Mouse (Mus musculus): ENCODE results near the gene Vmn1r194. TPM values are rescaled to one million over a fixed set of nuclear protein-coding genes. Genes with fewer than 3 reads are reported as not detected.
"Not testable (repeated sequence)": the region's sequence is repeated elsewhere in the genome, so short reads cannot be mapped to it uniquely, and the experiment has no call there.

Gene Vmn1r194
- total RNA-seq (2021), result not detected
- long read RNA-seq, experiment 1, result 0 reads
- long read RNA-seq, experiment 2, result 0 reads

DNA sequence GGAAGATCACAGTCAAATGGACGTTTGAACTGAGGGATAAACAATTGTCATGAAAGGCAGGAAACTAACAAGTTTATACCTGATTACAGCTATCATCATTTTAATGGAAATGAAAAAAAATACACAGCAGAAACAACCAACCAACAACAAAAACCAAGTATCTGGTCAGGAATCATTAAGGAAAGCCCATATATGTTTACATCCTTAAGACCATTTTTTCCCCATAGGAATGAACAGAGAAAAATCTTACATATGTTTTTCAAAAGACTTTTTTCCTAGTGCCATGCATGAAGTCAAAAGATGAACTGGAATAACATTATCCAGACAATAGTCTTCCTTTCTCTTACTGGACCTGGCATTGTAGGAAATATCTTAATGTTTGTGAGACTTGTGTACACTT lies at the start of gene Vmn1r194:
TSS of gene Vmn1r194 (plus strand) at position 301 of the 400 bp plus-strand sequence.
- intact Hi-C loops (cut with DNase I), result no loop called here
- DNase-seq, result no peak

DNA sequence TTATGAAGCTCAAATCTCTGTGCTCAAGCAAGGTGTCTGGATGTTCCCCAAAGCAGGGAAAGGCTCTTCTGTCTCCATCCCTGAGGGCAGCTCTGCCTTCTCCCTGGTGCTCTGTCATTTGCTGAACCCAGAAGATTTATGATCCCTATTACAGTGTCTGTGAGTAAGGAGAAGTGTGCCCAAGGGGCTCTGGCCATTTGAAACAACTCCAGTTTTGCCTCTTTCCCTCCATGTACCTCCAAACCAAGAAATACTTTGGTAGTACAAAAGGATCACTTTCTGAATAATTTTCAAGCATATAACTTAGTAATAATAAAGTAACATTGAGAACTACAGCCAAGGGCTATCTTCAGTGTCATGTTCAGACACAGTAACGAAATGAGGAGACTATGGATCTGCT lies 21.0 kb upstream of the Vmn1r194 start, which contains the start of gene Vmn1r193:
TSS of gene Vmn1r193 (minus strand) at position 101 of the 400 bp plus-strand sequence.
- intact Hi-C loops (cut with DNase I); DNase-seq: not testable (repeated sequence)

DNA sequence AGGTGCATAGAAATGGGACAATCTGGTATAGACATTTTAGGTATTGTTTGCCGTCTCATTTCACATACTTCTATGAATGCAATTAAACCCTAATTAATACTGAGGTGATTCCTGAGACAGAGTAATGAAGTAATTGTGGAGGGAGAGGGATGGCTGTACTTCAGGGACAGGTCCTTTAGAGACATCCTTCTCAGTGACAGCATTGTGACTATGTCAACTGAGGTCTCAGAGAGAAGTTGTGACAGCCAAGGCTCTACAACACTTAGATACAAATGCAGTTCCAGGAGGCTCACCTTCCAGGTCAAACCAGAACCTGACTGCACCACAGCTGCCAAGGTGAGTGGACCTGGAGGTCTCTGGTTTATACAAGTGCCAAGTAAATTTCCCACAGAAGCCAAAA lies 26.2 kb downstream of the Vmn1r194 start, which contains the start of gene Vmn1r195:
TSS of gene Vmn1r195 (plus strand) at position 301 of the 400 bp plus-strand sequence.
- DNase-seq; intact Hi-C loops (cut with DNase I): not testable (repeated sequence)

DNA sequence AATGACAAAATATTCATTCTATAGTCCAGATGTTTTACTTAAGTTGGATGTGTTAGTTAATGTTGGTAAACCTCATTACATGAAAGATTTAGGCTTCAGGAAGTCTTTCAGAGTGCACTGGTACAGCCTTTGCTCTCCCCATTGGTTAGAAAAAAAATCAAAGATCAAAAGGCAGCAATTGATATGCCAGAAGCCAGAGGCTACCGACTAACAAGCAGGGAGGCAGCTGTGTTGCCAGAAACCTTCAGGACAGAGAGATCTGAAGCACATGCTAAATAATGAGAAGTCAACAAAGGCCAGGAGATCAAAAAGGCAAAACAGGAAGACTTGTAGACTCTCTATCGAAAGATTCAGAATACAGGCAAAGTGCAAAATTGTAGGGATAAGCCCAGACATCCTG lies 27.7 kb downstream of the Vmn1r194 start:
- no peak for DNase-seq

DNA sequence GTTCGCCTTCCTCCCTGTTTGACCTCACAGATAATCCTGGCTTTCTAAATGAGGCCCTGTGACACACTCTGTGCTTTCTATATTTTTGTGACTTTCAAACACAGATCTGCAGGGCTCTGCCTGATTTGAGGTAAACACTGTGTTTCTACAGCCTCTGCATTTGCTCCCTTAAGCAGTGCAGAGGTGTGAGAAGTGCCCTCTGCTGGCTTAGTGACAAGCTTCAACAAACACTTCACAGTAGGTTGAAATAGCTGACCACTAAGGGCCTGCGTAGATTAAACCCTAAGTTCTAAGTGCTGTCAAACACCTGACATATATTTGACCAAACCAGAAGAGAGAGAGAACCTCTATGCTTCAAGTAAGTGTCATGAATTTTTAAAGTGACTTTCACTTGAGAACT lies 40.6 kb downstream of the Vmn1r194 start:
- intact Hi-C loops (cut with DNase I), result no loop called here
- DNase-seq, result no peak

More for the DNA sequence above, 27.7 kb downstream of the Vmn1r194 start:
- intact Hi-C loops (cut with DNase I), result no loop called here

DNA sequence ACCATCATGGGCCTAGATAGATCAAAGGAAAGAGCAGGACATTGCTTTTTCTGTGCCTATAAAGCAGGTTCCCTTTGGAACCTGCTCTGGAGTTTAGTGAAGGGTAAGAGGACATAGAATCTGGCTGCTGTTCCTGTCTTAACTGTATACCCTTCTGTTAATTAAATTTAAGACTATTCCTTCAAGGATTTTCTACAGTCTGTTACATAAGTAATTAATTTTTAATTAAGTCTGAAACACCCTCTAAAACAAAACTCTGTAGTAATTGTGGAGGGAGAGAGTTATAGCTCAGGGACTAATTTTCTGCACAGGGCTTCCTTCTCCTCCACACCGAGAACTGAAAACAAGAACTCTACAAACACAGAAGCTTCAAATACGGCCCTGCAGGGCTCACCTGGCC lies 45.6 kb downstream of the Vmn1r194 start, which contains the start of gene Vmn1r196:
TSS of gene Vmn1r196 (plus strand) at position 301 of the 400 bp plus-strand sequence.
- intact Hi-C loops (cut with DNase I), result no loop called here
- DNase-seq, result no peak

Small RNAs within 50 kb of the gene (microRNA-seq; reads per million reads assigned to microRNA genes)
- 0 reads per million in 2 experiments for gene Gm23282
- gene Gm25084, result 0 reads per million in 2 experiments

Other genes with a start within 250 kb of the Vmn1r194 start
- 10 to 100 TPM in 1 of 2 experiments, not detected in 1; 11.6 TPM for gene Prss16, start 234.5 kb upstream of the Vmn1r194 start, total RNA-seq (2021)
- 100 to 1,000 TPM in 1 of 2 experiments, 10 to 100 TPM in 1; 69.3 to 132 TPM for gene Hist1h2ah, start 208.6 kb upstream of the Vmn1r194 start, total RNA-seq (2021)
- 100 to 1,000 TPM in 1 of 2 experiments, 10 to 100 TPM in 1; 67.9 to 160 TPM for gene Hist1h2bk, start 208.3 kb upstream of the Vmn1r194 start, total RNA-seq (2021)
- 10 to 100 TPM; 29.6 to 55.4 TPM for gene Hist1h4i, start 202.9 kb upstream of the Vmn1r194 start, total RNA-seq (2021)
- gene Hist1h2ag, start 201.3 kb upstream of the Vmn1r194 start, total RNA-seq (2021), result 100 to 1,000 TPM in 1 of 2 experiments, 10 to 100 TPM in 1; 44.4 to 112 TPM
- 10 to 100 TPM; 36.4 to 83.6 TPM for gene Hist1h2bj, start 201.0 kb upstream of the Vmn1r194 start, total RNA-seq (2021)
- gene Vmn1r188, start 159.8 kb upstream of the Vmn1r194 start, total RNA-seq (2021), result not detected
- not detected for gene Vmn1r189, start 138.4 kb upstream of the Vmn1r194 start, total RNA-seq (2021)
- gene Vmn1r191, start 60.2 kb upstream of the Vmn1r194 start, total RNA-seq (2021), result not detected
- gene Vmn1r192, start 53.1 kb upstream of the Vmn1r194 start, total RNA-seq (2021), result not detected
- not detected for gene Vmn1r193, start 21.1 kb upstream of the Vmn1r194 start, total RNA-seq (2021)
- gene Vmn1r195, start 26.3 kb downstream of the Vmn1r194 start, total RNA-seq (2021), result not detected
- gene Vmn1r196, start 45.7 kb downstream of the Vmn1r194 start, total RNA-seq (2021), result not detected
- not detected for gene Vmn1r197, start 80.4 kb downstream of the Vmn1r194 start, total RNA-seq (2021)
- not detected for gene Vmn1r198, start 106.1 kb downstream of the Vmn1r194 start, total RNA-seq (2021)
- not detected for gene Vmn1r199, start 135.6 kb downstream of the Vmn1r194 start, total RNA-seq (2021)
- not detected for gene Vmn1r200, start 146.2 kb downstream of the Vmn1r194 start, total RNA-seq (2021)
- gene Vmn1r201, start 227.7 kb downstream of the Vmn1r194 start, total RNA-seq (2021), result not detected